Mouse (Mus musculus): ENCODE results near the gene Gm14226. TPM values are rescaled to one million over a fixed set of nuclear protein-coding genes. Genes with fewer than 3 reads are reported as not detected.
"Not testable (repeated sequence)": the region's sequence is repeated elsewhere in the genome, so short reads cannot be mapped to it uniquely, and the experiment has no call there.

Gm14226 gene
- polyA plus RNA-seq, 1 experiment from 2014 or later: 0.22 TPM

DNA sequence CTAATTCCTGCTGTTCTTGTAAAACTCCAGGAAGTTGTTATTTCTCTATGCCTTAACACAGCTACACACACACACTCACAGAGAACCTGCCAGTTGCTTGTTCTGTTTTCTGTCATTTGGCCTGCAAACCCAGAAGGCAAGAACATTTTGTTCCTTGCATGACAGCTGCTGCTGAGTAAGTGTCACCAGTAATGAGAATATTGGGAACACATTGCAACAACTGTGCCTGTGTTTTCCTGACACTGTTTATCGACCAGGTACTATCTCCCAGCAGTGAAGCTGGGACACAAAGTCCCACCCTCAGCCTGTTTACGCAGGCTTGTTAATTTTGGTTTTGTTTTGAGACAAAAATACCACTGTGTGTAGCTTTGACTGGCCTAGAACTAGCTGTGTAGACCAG, 34.6 kb downstream of the Gm14226 start:
- H3K27me3 ChIP-seq (ENCODE audit: control insufficient read depth, insufficient read depth, low read length): no peaks in the 10 kb centered on the region
- H3K9me3 ChIP-seq (ENCODE audit: control insufficient read depth, low read length): no peaks in the 10 kb centered on the region
- peaks cover 5% of the 10 kb centered on the region; the same call in 1 of the 2 replicates for H3K4me1 ChIP-seq (ENCODE audit: control insufficient read depth, insufficient read depth, low read length)
- H3K4me3 ChIP-seq (replicated peaks; ENCODE audit: low read depth, low read length): no peak overlapping the region
- H3K9ac ChIP-seq (replicated peaks; ENCODE audit: low read length): no peak overlapping the region
- WGBS: 90% methylated on average over 2 of the region's 2 CpGs
- DNase-seq (no peak), ATAC-seq (ENCODE audit: low FRiP score, low TSS enrichment) (no peak)
- no peak overlapping the region for H3K4me2 ChIP-seq (ENCODE audit: low read length)
- no peaks in the 10 kb centered on the region for H3K36me3 ChIP-seq (ENCODE audit: control insufficient read depth, insufficient read depth, low read length)
- H3K27ac ChIP-seq (replicated peaks; ENCODE audit: low read depth, low read length): no peak overlapping the region

DNA sequence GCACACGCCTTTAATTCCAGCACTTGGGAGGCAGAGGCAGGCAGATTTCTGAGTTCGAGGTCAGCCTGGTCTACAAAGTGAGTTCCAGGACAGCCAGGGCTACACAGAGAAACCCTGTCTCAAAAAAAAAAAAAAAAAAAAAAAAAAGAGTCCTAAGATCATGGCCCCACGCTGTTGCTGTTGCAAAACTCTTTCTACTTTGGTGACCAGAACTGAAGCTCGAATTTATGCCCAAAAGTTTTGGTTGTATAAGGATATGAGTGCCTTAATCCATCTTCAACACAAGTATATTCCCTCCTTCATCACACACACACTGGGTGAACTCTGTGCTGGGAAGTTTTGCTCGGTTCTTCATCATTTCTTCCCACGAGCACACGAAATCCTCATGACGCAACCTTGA, 35.4 kb downstream of the Gm14226 start:
- not testable (repeated sequence) for H3K27ac ChIP-seq (replicated peaks; ENCODE audit: low read depth, low read length); H3K9ac ChIP-seq (replicated peaks; ENCODE audit: low read length); ATAC-seq (ENCODE audit: low FRiP score, low TSS enrichment); DNase-seq; H3K4me2 ChIP-seq (ENCODE audit: low read length); H3K4me1 ChIP-seq (ENCODE audit: control insufficient read depth, insufficient read depth, low read length); H3K27me3 ChIP-seq (ENCODE audit: control insufficient read depth, insufficient read depth, low read length); H3K9me3 ChIP-seq (ENCODE audit: control insufficient read depth, low read length); H3K36me3 ChIP-seq (ENCODE audit: control insufficient read depth, insufficient read depth, low read length); H3K4me3 ChIP-seq (replicated peaks; ENCODE audit: low read depth, low read length)
- 92% methylated on average over 8 of the region's 8 CpGs for WGBS

DNA sequence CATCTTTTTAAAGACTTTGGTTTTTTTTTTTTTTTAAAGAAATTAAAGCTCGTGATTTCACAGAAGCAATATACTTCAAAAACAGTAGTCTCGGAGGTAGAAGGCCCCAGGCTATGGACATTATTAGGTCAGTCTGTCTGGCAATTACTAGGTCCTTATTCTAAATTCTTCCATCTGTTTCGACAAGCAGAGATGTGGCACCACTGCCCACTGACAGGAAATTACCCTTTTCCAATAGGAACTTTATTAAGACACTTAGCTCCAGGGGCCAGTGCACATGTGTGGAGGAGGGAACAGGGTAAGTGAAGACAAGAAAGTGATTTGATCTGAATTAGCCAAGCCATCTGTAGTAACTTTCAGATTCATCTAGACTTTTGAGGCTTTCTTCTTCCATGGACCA, 36.6 kb downstream of the Gm14226 start:
- H3K4me1 ChIP-seq (ENCODE audit: control insufficient read depth, insufficient read depth, low read length): peaks cover 5% of the 10 kb centered on the region; the same call in 1 of the 2 replicates
- no peaks in the 10 kb centered on the region for H3K27me3 ChIP-seq (ENCODE audit: control insufficient read depth, insufficient read depth, low read length)
- no peak overlapping the region for H3K4me3 ChIP-seq (replicated peaks; ENCODE audit: low read depth, low read length)
- no peak for ATAC-seq (ENCODE audit: low FRiP score, low TSS enrichment)
- 91% methylated on average over 3 of the region's 3 CpGs for WGBS
- no peak overlapping the region for H3K27ac ChIP-seq (replicated peaks; ENCODE audit: low read depth, low read length)
- 0 out of 2 replicates have a peak, but pooled peaks cover 3% of the 10 kb centered on the region for H3K36me3 ChIP-seq (ENCODE audit: control insufficient read depth, insufficient read depth, low read length)
- no peaks in the 10 kb centered on the region for H3K9me3 ChIP-seq (ENCODE audit: control insufficient read depth, low read length)
- H3K4me2 ChIP-seq (ENCODE audit: low read length): no peak overlapping the region
- DNase-seq: no peak
- H3K9ac ChIP-seq (replicated peaks; ENCODE audit: low read length): no peak overlapping the region

DNA sequence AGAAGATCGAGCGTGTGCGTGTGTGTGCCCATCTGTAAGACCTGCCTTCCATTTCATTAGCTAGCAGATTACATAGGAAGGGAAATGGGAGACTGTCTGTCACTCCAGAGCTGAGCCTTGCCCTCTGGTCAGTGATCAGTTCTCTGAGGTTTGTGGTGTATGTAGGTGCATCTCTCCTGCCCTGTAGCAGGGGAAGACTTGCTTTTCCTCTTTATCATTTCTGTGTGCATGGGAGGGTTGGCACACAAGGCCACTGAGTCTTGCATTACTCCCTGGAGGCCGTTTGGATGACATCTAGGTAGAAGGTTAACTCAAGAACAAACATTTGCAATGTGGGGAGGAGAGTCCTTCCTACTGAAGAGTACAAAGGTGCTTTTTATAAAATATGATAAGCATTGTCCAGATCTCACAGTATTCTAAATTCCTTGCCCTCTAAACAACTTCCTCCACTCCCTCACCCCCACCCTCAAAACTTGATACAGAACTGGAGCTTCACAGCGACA, 38.1 kb downstream of the Gm14226 start:
- Histone ChIP-seq H3K9me3 (ENCODE audit: control insufficient read depth, low read length) (no peaks in the 10 kb centered on the region), H3K36me3 (ENCODE audit: control insufficient read depth, insufficient read depth, low read length) (peaks cover 11% of the 10 kb centered on the region), H3K27me3 (ENCODE audit: control insufficient read depth, insufficient read depth, low read length) (no peaks in the 10 kb centered on the region), H3K27ac (replicated peaks; ENCODE audit: low read depth, low read length) (no peak overlapping the region), H3K4me3 (replicated peaks; ENCODE audit: low read depth, low read length) (no peak overlapping the region), H3K4me1 (ENCODE audit: control insufficient read depth, insufficient read depth, low read length) (no peaks in the 10 kb centered on the region), H3K9ac (replicated peaks; ENCODE audit: low read length) (no peak overlapping the region), H3K4me2 (ENCODE audit: low read length) (no peak overlapping the region)
- ATAC-seq (ENCODE audit: low FRiP score, low TSS enrichment) (no peak), DNase-seq (no peak)
- WGBS: 84% methylated on average over 5 of the region's 5 CpGs

DNA sequence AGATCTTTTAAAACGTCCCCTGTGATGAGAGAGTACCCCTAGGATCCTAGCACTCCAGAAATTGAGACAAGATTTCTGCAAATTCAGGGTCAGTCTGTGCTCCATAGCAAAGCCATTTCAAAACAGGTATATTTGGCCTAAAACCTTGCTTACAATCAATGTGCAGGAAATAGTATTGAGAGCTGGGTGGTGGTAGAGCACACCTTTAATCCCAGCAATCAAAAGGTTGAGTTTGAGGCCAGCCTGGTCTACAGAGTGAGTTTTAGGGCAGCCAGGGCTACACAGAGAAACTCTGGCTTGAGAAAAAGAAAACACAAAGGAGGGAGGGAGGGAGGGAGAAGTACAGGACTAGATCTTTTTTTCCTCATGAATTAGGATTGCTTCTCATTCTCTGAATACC, 39.3 kb downstream of the Gm14226 start:
- no peak for ATAC-seq (ENCODE audit: low FRiP score, low TSS enrichment)

DNA sequence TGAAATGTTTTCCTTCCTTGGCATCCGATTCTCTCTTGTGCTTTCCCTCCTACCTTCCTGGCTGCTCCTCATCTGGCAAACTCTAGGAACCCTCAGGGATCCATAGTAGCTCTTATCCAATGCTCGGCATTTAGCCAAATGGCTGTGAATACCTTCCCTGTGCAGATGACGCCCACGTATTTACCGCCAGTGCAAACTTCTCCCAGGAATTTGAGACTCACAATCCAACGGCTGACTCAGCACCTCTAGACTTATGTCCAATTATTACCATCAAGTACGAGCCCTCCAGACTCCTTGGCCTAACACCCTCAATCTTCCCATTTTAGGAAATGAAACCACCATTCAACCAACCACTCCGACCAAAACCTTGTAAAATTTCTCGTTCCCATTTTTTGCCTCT, 53.0 kb downstream of the Gm14226 start:
- H3K27me3 ChIP-seq (ENCODE audit: control insufficient read depth, insufficient read depth, low read length): no peaks in the 10 kb centered on the region
- no peak overlapping the region for H3K9ac ChIP-seq (replicated peaks; ENCODE audit: low read length)
- peaks cover 19% of the 10 kb centered on the region for H3K4me1 ChIP-seq (ENCODE audit: control insufficient read depth, insufficient read depth, low read length)
- no peak overlapping the region for H3K4me3 ChIP-seq (replicated peaks; ENCODE audit: low read depth, low read length)
- H3K4me2 ChIP-seq (ENCODE audit: low read length): no peak overlapping the region
- ATAC-seq (ENCODE audit: low FRiP score, low TSS enrichment) (no peak), DNase-seq (no peak)
- WGBS: 93% methylated on average over 9 of the region's 9 CpGs
- peaks cover 25% of the 10 kb centered on the region for H3K36me3 ChIP-seq (ENCODE audit: control insufficient read depth, insufficient read depth, low read length)
- H3K9me3 ChIP-seq (ENCODE audit: control insufficient read depth, low read length): no peaks in the 10 kb centered on the region
- H3K27ac ChIP-seq (replicated peaks; ENCODE audit: low read depth, low read length): no peak overlapping the region

More for the DNA sequence above, 39.3 kb downstream of the Gm14226 start:
- Histone ChIP-seq H3K4me3 (replicated peaks; ENCODE audit: low read depth, low read length) (no peak overlapping the region), H3K36me3 (ENCODE audit: control insufficient read depth, insufficient read depth, low read length) (peaks cover 22% of the 10 kb centered on the region), H3K4me1 (ENCODE audit: control insufficient read depth, insufficient read depth, low read length) (no peaks in the 10 kb centered on the region), H3K27me3 (ENCODE audit: control insufficient read depth, insufficient read depth, low read length) (no peaks in the 10 kb centered on the region), H3K4me2 (ENCODE audit: low read length) (no peak overlapping the region), H3K27ac (replicated peaks; ENCODE audit: low read depth, low read length) (no peak overlapping the region), H3K9ac (replicated peaks; ENCODE audit: low read length) (no peak overlapping the region), H3K9me3 (ENCODE audit: control insufficient read depth, low read length) (no peaks in the 10 kb centered on the region)
- 80% methylated on average over 1 of the region's 1 CpGs for WGBS
- DNase-seq: no peak

DNA sequence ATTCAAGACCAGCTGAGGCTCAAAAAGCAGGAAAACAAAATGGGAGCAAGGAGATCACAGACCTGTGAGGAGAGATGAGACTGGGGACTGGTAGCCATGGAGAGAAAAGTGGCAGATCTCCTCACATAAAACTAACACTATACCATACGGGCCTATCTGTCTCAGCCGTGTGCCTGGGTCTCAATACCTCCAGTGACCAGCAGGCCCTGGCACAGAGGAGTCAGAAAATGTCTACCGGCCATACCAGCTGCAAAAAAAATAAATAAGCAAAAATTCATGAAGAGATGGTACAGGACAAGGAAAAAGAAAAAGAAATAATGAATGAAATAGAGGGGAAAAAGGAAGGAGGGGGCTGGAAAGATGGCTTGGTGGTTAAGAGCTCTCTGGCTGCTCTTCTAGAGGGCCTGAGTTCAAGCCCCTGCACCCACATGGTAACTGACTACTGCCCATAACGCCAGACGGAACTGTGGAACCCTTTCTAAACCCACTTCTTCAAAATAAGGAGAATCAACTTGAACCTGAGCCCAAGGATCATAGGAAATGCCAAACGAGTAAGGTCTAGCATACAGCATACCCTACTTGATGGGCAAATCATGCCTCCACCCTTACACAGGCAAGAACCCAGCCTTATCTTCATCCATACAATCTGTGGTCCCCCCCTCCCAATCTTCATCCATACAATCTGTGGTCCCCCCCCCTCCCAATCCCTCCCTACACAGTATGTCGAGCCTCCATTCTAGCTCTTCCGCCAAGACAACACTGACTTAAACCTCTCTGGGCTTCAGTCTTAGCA, 54.5 kb downstream of the Gm14226 start:
- peak overlapping the region; percentile 73; the same call in 1 of the 2 replicates for H3K4me2 ChIP-seq (ENCODE audit: low read length)
- H3K36me3 ChIP-seq (ENCODE audit: control insufficient read depth, insufficient read depth, low read length): peaks cover 11% of the 10 kb centered on the region
- ATAC-seq (ENCODE audit: low FRiP score, low TSS enrichment) (no peak), DNase-seq (no peak)
- H3K4me1 ChIP-seq (ENCODE audit: control insufficient read depth, insufficient read depth, low read length): peaks cover 19% of the 10 kb centered on the region
- no peaks in the 10 kb centered on the region for H3K9me3 ChIP-seq (ENCODE audit: control insufficient read depth, low read length)
- 82% methylated on average over 8 of the region's 8 CpGs for WGBS
- no peaks in the 10 kb centered on the region for H3K27me3 ChIP-seq (ENCODE audit: control insufficient read depth, insufficient read depth, low read length)
- no peak overlapping the region; the same call in 1 of the 2 replicates for H3K9ac ChIP-seq (replicated peaks; ENCODE audit: low read length)
- no peak overlapping the region for H3K27ac ChIP-seq (replicated peaks; ENCODE audit: low read depth, low read length)
- H3K4me3 ChIP-seq (replicated peaks; ENCODE audit: low read depth, low read length): no peak overlapping the region

DNA sequence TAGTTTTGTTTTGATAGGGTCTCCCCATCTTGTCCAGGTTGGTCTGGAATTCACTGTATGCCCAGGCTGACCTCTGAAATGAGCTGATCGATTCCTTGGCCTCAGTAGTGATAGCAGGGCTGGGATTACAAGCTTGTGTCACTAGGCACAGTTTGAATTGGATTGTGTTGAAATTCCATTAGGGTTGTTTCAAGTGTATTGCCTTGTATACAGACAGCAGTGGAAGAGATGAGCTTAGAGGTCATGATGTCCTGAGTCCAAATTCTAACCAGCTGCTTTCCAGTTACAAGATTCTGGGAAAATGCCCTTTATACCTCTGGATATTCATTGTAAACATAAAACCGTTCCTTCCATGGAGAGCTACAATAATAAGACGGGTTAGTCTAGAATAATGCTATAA, 55.3 kb downstream of the Gm14226 start:
- Histone ChIP-seq H3K4me2 (ENCODE audit: low read length) (peak overlapping the region; percentile 73), H3K36me3 (ENCODE audit: control insufficient read depth, insufficient read depth, low read length) (peaks cover 3% of the 10 kb centered on the region), H3K4me3 (replicated peaks; ENCODE audit: low read depth, low read length) (peak overlapping the region; percentile 58), H3K27me3 (ENCODE audit: control insufficient read depth, insufficient read depth, low read length) (no peaks in the 10 kb centered on the region), H3K9ac (replicated peaks; ENCODE audit: low read length) (peak overlapping the region; percentile 68), H3K27ac (replicated peaks; ENCODE audit: low read depth, low read length) (peak overlapping the region; percentile 81), H3K9me3 (ENCODE audit: control insufficient read depth, low read length) (no peaks in the 10 kb centered on the region), H3K4me1 (ENCODE audit: control insufficient read depth, insufficient read depth, low read length) (peaks cover 19% of the 10 kb centered on the region)
- DNase-seq (no peak), ATAC-seq (ENCODE audit: low FRiP score, low TSS enrichment) (no peak)
- 26% methylated on average over 3 of the region's 3 CpGs for WGBS
